Mouse (Mus musculus): Measurements from ENCODE around the gene Trpt1.

Gene Trpt1

DNA sequence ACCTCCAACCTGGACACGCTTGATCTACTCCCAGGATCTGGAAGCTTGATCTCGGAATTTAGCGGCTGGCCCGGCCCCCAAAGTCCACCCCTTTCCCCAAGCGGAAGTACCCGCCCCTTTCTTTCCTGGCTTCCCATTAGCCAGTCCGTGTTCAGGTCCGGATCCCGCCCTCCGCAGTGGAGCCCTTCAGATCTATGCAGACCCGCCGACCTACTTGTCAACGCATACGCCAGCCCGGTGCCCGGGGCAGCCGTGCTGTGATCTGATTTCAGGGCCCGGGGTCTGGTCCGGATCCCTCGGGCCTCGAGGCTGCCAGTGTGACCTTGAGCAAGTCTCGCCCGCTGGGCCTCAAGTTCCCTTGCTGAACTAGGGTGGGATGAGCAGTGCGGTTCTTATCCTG is at the start of gene Trpt1, which contains the start of gene Nudt22:
Gene Trpt1, plus strand, starts transcription at position 126 of the 400 bp plus-strand sequence.
Gene Nudt22, minus strand, starts transcription at position 112 of the 400 bp plus-strand sequence.
- DNase-seq (ENCODE audit: low spot score) = peak; percentile 69

DNA sequence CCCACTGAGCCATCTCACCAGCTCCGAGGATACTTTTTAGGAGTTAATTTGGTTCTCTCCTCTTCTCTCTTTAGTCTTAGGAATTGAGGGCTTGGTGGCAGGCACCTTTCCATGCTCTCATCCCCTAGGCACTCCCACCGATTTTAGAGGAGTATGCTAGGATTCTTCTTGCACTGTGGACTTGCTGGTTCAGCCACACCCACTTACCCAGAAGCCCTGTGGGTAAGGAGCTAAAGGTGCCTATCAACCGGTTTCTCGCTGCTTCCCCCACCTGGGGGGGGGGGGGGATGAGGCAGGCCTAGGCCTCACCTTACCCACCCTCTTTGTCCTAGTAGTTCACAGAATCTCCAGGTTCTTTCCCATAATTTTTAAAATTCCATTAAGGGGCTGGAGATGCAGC is 48.2 kb upstream of the Trpt1 start:
- no peak for DNase-seq (ENCODE audit: low spot score)

DNA sequence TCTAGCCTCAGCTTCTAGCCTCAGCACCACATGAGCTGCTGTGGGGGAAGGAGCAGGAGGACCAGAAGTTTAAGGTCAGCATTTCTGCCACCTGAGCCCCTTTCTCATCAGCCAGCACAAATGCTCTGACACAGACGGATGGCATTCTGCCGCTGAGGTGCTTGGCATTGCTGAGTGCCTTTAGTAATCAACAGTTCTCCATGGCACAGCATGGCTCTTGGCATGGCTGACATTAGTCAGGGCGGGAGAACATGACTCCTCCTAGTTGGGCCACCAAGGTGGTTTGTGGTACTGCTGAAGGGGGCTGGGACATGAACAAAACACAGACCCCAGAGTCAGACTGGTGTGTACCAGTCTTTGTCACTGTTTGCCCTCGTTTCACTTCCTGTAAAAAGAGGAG is 47.7 kb upstream of the Trpt1 start:
- no peak for DNase-seq (ENCODE audit: low spot score)

DNA sequence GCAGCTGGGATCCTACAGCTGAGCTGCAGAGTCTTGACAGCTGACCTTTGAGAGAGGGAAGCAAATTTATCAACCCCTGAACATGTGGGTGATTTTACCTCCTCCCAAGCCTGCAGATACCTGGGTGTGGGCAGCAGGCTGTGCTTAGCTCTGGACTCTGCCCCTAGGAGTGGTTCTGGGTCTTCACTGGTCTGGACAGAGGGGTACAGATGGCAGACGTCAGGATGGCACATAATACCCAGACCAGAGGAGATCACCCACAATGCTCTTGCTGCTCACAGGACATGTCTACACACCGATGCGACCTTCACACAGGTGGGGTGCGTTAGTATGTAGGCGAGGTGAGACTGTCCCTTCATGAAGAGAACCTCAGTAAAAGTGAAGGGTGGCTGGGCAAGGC is 46.4 kb upstream of the Trpt1 start:
- no peak for DNase-seq (ENCODE audit: low spot score)

- no peak for DNase-seq (ENCODE audit: low spot score)
These were observed 46.0 kb upstream of the Trpt1 start for GRCm38 (mm10) chr19:6949951-6950350.

DNA sequence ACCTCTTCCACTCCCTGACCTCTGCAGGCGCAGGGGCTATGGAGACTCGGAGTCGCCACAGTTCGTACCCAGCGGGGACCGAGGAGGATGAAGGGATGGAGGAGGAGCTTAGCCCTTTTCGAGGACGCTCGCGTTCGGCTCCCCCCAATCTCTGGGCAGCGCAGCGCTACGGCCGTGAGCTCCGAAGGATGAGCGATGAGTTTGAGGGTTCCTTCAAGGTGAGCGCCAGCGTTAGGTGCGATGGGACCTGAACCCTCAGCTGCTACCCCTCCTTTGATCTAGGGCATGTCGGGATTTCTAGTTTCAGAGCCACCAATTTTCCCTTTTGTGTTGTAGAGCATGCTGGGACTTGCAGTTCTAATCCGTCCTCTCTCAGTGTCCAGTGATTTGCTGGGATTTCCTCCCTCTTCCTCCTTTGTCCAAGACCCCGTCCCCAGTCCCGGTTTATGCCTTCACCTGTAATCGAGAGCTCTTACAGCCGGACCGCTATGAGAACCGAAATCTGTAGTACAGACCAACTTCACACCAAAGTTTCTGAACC is 45.2 kb upstream of the Trpt1 start:
- DNase-seq (ENCODE audit: low spot score) = no peak

DNA sequence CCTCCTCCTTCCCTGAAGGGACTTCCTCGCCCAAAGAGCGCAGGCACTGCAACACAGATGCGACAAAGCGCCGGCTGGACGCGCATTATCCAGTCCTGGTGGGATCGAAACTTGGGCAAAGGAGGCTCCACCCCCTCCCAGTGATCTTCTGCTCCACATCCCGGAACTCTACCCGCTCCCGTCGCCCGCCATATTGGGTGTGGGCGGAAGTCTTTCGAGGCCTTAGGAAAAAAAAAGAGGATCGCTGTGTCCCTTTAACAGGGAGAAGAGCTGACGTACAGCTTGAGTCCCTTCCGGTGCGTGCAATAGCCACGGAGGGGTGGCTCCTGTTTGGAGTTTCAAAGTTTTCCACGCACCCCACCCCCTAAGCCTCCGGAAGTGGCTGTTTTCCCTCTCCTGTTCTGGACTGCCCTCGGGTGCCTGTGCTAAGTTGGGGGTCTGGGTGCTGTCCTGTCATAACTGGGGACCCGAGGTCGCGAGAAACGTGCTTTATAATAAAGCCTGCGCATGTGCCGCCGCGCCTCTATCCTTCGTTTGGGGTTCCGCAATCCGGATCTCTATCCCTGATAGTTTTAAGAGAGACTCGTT is 44.5 kb upstream of the Trpt1 start:
- DNase-seq (ENCODE audit: low spot score) = peak; percentile 89

DNA sequence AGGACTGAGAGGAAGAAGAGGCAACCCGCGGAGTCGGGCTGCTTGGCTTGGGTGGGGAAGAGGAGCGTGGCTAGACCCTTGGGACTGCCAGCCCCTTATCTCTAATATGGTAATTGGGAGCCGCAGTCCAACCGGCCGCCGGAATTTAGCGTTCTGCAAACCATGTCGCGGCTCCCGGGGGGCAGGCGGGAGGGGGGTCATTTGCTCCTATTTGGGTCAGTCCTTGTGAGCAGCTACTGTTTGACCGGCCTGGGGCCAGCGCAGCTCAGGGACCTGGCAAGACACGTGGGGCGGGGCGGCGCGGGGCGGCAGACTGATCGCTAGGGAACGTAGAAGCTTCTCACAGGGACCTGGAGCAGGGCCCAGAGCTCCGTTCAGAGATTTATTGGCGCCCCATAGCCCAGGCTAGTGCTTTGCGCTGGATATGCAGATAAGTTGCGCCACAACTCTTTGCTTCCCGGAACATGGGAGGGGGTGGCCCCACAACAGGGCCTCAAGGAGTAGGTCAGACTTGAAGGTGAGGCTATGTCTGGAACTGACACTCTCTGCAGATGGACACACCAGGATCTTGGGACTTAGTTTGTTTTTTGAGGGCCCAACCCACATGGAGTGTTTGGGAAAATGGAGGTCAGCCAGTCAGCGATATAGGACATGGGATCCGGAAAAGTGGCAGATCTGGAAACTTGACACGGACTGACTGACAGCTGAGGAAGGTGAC is 43.8 kb upstream of the Trpt1 start:
- peak; percentile 68 for DNase-seq (ENCODE audit: low spot score)

- no peak for DNase-seq (ENCODE audit: low spot score)
These were observed 43.3 kb upstream of the Trpt1 start for GRCm38 (mm10) chr19:6952712-6953037.

DNA sequence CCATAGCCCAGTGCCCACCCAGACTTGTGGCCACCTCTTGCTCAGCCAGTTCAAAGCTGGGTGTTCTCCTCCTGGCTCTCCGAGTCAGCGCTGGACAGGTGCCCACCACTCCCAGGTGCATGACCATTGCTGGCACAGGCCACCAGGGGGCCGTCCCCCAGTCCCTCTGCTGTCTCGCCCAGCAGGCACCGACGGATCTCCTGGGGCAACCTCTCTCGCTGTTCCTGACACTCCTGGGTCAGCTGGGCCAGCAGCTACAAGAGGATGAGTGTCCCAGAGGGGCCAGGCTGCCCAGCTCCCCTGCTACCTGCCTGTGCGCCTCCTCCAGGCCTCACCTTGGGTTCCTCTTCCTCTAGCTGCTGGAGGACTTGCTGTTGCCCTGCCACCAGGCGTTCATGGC is 41.9 kb upstream of the Trpt1 start:
- no peak for DNase-seq (ENCODE audit: low spot score)

- no peak for DNase-seq (ENCODE audit: low spot score)
These were observed 40.5 kb upstream of the Trpt1 start for GRCm38 (mm10) chr19:6955424-6955823.

- DNase-seq (ENCODE audit: low spot score) = no peak
These were observed 39.5 kb upstream of the Trpt1 start for GRCm38 (mm10) chr19:6956461-6956860.

DNA sequence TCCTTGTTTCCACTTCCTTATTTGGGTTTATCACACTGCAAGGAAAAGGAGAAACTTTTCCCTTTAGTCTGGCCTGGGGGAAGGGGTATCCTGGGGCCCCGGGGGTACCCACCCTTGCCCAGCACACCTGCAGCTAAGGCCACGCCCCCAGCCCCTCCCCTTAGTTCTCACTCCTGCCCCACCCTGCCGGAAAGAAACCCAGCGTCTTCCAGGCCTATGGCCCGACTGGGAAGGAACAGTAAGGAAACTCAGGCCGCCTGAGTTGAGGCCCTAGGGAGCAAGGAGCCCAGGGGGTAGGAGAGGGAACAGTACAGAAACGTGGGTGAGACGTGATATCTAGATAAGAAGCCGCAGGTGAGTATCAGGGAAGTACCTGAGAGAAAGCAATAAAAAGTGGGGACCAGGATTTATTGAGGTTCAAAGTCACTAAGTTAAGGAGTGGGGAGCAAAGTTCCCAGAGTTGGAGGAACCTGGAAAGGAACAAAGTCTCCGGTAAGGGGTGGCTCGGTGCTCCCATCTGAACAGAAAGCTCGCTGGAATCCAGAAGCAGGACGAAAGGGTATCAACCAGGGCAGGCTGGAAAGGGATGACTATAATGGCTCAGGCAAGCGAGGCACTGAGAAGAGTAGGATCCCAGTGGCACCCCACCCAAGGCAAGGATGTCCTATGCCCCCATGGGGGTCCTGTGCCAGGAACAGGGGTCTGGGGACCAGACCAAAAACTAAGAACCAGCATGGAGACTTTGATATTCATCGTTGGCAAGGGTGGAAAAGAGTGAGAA is 27.2 kb upstream of the Trpt1 start:
- no peak for DNase-seq (ENCODE audit: low spot score)

DNA sequence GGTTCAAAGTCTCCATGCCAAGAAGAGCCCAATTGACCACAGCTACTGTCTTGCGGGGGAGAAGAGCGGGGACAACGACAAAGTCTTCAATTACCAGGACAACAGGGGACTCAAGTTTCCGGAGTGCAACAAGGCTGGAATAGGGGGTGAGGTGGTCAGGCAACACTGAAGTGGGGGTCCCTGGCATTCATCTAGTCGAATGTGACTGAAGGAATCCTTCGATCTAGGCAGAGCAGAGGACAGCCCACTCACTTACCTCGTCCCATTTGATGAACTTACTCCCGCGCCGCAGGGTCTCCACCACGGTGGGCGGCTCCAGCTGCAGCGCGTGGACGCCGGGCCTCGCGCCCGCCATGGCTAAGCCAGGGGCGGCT is 26.7 kb upstream of the Trpt1 start:
- no peak for DNase-seq (ENCODE audit: low spot score)

DNA sequence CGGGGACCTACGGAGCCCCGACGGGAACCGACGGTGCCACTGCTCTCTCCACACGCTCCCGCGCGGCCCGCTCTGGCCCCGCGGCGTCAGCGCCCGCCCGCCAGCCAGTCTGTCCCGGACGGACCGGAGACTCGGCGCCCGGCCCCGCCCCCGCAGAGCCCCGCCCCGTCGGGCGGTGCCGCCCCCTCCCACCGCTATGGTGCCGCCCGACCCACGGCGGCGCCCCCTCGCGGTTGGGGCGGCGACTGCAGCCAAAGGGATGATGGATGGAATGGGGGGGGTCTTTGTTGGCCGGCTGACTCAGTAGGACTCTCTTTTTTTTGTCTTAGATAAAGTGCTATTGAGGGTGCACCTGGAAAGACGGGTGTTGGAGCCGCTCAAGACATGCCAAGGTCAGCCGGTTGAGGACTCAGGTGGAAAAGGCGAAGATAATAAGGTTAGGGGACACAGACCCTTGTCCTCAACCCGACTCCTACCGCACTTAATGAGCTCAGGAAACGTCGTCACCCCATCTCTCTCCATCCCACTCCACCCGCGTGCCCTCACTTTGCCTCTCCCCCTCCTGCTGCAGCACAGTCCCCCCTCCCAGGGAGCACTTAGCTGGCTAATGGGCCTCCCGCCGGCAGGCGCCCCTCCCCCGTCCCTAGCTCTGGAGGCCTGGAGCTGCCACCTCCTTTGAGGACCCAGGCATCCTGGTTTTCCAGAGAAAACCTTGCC is 26.1 kb upstream of the Trpt1 start:
- peak; percentile 66 for DNase-seq (ENCODE audit: low spot score)

GRCm38 (mm10) chr19:6970460-6971085 is 25.4 kb upstream of the Trpt1 start:
- DNase-seq (ENCODE audit: low spot score) = no peak

GRCm38 (mm10) chr19:6971644-6972043 is 24.3 kb upstream of the Trpt1 start:
- no peak for DNase-seq (ENCODE audit: low spot score)

DNA sequence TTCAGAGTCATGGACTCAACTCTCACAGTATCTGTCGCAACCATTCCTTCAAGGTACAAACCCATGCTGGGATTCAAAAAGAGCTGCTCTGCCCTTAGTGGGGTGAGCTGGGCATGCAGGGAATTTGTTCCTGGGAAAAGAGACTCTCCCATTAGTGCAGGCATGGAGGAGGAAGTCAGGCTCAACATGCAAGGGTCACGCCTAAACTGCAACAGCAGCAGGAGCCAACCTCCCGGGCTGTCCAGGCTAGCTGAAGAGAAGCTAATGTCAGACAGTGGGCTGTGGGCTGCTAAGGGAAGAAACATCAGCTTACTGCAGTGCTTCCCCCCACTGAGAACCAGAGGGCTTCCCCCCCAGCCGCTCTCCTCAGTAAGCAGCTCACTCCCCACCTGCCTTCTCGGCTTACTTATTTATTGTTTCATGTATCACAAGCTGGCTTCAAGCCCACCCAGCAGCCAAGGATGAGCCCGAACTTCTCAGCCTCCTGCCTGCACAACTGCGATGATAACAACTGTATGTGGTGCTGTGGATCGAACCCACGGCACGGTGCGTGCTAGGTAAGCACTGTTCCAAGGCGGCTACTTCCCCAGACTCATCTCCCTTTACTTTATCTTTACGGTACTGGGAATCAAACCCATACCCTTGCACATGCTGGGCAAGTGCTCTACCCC is 23.5 kb upstream of the Trpt1 start:
- DNase-seq (ENCODE audit: low spot score) = no peak

GRCm38 (mm10) chr19:6973581-6974190 is 22.2 kb upstream of the Trpt1 start:
- DNase-seq (ENCODE audit: low spot score) = no peak

- DNase-seq (ENCODE audit: low spot score) = peak; percentile 65
These were observed 21.4 kb upstream of the Trpt1 start, which contains the start of gene Ppp1r14b for GRCm38 (mm10) chr19:6974211-6975205. Ppp1r14b (plus strand) TSS chr19:6974968.
